Mouse (Mus musculus): ENCODE data around the gene Tcte2. TPM values are rescaled to one million over a fixed set of nuclear protein-coding genes. Genes with fewer than 3 reads are reported as not detected.
A peak's percentile ranks its signal among the peaks of the same experiment; 100 is the strongest.

The Tcte2 gene
- total RNA-seq, 2 experiments from 2014 or later = 13.6 to 17.9 TPM

DNA sequence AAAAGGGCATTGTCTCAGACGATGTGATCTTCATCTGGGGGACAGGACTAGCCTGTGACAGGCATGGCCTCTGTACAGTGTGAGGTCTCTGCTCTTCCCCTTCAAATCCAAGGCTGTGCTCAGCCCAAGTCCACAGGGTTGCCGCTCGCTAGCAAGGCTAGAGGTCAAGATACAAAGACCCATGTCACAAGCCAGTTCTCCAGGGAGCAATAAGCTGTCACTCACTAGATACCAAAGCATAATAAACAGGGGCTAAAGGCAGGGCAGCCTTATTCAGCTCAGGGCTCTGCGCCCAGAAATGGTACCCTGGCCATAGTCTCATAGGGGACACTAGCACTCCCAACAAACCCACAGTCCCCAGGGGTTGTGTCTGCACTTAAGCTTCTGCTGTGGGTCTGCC is 86.0 kb downstream of the Tcte2 start:
- DNase-seq (ENCODE audit: extremely low spot score in 1 of 2, low spot score in 2 of 2) = no peak
- intact Hi-C loops (cut with DNase I) = no loop called here

DNA sequence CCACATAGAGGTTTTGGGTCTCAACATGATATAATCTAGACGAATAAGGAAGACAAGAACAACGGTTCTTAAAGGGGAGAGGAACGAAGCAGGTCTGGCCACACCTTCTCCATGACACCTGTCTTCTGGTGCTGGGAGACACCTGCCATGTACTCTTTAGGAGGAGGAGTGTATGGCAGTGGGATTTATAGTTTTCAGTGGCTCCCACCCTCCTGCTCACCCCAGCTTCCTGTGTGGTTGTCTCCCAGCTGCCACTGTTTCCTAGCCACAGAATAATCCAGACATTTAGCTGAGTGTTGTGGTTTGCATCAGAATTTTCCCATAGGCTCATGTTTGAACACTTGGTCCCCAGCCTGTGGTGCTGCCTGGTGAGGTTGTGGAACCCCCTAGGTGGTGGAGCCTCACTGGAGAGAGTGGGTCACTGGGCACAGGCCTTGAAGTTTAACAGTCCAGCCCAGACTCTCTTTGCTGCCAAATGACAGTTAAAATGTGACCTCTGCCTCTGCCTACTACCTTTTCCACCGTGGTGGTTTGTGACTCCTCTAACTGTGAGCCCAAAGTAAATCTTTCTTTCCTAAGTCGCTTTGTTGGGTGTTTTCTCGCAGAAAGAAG is 86.8 kb downstream of the Tcte2 start:
- intact Hi-C loops (cut with DNase I) = no loop called here
- no peak for DNase-seq (ENCODE audit: extremely low spot score in 1 of 2, low spot score in 2 of 2)

DNA sequence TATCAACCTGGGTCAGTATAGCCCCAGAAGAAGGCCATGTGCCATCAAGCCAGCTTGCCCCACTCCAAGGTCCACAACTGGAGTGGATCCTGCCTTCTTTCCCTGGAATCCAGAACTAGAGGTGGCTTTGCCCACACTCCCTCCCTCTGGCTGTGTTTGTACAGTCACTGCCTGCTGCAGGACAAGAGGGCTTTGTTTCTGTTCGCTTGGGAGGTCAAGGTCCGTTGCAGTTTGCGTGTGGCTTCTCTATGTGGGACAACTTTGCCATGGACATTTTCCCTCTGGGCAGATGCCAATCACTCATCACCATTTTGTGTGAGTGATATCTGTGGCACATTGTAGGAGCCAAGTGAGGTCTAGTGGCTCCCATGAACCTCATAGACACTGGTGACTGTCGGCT is 89.9 kb downstream of the Tcte2 start:
- intact Hi-C loops (cut with DNase I) = no loop called here
- DNase-seq (ENCODE audit: extremely low spot score in 1 of 2, low spot score in 2 of 2) = no peak

DNA sequence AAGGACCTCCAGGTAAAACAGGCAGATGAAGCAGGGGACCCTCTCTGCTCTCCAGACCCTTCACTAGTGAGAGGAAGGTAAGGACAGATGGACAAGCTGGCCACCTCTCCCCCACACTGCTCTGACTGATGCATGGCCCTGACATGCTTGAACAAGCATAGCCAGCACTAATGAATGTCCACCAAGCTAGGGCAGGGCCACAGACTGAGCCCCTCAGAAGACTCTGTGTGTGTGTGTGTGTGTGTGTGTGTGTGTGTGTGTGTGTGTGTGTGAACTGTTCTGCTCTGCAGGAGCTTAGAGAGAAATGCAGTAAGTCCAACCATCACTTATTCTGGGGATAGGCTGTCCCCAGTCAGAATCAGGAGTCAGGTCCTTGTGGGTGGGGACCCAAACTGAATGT is 91.4 kb downstream of the Tcte2 start:
- intact Hi-C loops (cut with DNase I) = no loop called here
- DNase-seq (ENCODE audit: extremely low spot score in 1 of 2, low spot score in 2 of 2) = no peak

DNA sequence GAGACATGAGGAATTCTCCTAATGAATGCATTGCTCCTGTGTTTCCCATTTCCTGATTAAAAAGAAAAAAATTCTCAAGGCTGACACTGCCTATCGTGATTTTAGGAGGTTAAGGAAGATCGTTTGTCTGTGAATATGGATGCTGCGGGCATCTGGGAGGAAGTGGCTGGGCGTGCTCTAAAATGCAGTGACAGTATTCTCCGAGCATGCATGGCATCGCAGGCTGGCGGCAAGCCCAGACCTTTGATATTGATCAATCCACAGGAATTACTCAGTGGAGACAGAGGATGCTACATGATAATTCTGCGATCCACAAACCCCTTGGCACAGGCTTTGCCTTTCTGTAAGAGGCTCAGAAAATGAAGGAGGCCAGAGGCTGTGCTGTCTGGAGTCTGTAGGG is 92.4 kb downstream of the Tcte2 start:
- DNase-seq (ENCODE audit: extremely low spot score in 1 of 2, low spot score in 2 of 2) = peak in 1 of 2 experiments; percentile 71
- intact Hi-C loops (cut with DNase I) = no loop called here

DNA sequence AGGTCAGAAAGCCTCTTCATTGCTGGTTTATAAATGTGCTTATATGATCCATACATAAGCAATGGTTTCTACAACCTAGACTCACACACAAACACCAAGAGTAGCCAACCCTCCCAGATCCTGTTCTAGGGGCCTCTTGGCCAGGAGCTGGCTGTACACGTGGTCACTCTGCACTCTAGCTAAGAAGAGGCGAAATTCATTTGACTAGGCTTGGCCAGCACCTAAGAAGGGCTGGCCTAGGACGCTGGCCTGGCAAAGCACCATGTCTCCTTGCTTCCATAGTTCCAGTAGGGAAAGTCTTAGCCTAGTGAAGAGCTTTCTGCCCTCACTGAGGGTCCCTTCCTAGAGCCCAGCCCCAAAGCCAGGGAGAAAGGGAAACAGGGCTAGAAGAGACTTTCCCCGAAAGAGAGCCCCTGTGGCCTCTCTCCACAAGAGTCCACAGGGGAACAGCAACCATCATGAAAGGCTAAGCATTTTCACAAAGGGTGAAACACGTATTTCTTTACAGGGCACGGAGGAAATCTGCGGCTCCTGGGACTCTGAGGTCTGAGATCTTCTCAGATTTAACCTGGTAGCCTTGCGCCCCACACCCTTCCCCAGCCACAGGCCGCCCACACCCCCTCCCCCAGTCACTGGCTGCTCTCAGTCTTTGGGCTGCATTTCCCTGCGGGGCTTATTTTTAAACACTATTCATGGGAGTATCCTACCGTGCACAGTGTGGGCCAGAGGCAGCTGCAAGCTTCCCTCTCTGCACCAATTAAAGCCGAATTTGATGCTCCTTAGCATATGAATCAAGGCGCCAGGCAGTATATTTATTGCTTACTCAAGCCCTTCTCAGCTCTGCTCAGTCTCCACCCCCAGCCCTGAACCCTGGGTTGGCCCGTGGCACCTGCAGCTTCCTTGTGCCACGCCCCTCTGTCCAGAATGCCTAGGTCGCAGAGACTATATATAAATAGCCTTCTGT is 93.3 kb downstream of the Tcte2 start:
- intact Hi-C loops (cut with DNase I) = no loop called here
- peak; percentile 72 to 74 for DNase-seq (ENCODE audit: extremely low spot score in 1 of 2, low spot score in 2 of 2)

DNA sequence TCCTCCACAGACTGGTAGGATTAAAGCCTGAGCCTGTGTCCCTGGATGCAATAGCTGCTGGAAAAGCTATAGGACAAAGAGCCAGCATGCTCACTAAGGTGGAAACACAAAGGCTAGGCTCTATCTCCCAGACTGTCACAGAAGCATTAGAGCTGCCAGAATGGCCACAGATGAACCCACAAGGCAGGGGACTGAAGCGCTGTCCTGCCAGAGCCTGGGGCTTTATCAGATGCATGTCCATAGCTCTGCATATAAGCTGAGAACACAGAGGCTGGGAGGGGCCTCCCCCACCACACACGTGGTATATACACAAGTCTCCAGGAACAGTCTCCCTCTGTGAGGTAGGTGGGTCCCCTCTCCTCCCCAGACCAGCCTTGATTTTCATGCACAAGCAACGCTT is 94.6 kb downstream of the Tcte2 start:
- no peak for DNase-seq (ENCODE audit: extremely low spot score in 1 of 2, low spot score in 2 of 2)
- intact Hi-C loops (cut with DNase I) = no loop called here

DNA sequence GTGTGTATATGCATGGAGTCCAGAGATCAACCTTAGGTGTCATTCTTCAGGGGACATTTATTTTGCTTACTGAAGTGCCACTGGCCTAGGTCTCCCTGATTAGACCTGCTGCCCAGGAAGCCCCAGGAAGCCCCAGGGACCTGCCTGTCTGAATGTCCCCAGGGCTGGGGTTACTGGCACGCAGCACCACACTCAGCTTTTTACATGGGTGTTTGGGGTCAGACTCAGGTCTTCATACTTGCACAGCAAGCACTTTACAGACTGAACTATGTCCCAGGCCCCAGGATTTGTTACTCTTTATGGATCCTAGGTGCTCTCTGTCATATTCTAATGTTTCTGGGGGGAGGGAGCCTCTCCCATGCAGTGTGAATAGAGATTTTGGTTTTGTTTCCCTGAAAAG is 95.9 kb downstream of the Tcte2 start:
- no peak for DNase-seq (ENCODE audit: extremely low spot score in 1 of 2, low spot score in 2 of 2)
- intact Hi-C loops (cut with DNase I) = no loop called here

DNA sequence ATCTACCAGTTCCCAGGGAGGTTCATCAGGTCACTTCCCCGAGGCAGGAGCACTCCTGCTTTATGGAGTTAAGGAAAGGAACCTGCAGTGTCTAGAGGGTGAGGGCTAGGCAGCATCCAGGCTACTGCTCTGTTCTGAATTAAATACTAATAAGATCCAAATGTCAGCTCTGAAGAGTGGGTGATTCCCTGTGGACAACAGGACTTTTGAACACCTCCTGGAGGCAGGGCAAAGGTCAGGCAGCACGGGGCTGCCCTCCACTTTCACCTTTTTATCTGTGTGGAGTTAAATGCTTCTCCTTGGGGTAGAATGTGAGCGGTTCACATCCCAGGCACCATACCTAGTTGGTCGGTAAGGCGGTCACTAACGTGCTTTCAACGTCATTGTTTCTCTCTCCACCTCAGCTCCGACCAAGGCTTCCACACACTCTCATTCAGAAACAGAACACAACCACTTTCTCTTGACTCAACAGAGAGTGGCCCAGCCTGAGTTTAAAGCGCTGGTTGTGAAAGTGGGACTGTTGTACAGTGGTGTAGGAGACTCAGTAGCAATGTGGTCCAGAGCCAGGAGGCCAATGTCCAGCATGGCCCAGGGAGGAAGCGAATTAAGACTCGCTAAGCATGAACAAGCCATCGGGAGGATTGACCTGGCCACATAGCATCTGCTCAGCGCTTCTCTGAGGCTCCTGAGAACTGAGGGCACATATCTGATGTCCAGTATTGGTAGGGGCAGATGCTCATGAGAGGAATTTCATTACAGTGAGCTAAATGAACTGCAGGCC is 98.0 kb downstream of the Tcte2 start:
- DNase-seq (ENCODE audit: extremely low spot score in 1 of 2, low spot score in 2 of 2) = no peak
- intact Hi-C loops (cut with DNase I) = no loop called here

Other genes starting within 250 kb of the Tcte2 start
- gene Afdn, start 1.3 kb downstream of the Tcte2 start, total RNA-seq (2021) = 100 to 1,000 TPM; 126 to 138 TPM
- gene Gm7168, start 186.5 kb upstream of the Tcte2 start, total RNA-seq (2021) = not detected
- not detected for gene Gm7356, start 241.9 kb upstream of the Tcte2 start, total RNA-seq (2021)

All from left cerebral cortex, postnatal 10 days (tissue).